Mouse (Mus musculus): ENCODE results near the gene Mcf2l. TPM values are rescaled to one million over a fixed set of nuclear protein-coding genes. Genes with fewer than 3 reads are reported as not detected.

Gene Mcf2l
- total RNA-seq (2021) = 100 to 1,000 TPM; 224 to 268 TPM

- DNase-seq = peak in 1 of 2 experiments; percentile 30
These were observed at the start of gene Mcf2l for GRCm38 (mm10) chr8:12873357-12874046. Mcf2l (plus strand) TSS chr8:12873806.

- DNase-seq = no peak
These were observed 49.0 kb upstream of the Mcf2l start for GRCm38 (mm10) chr8:12824562-12824961.

- no peak for DNase-seq
These were observed 48.4 kb upstream of the Mcf2l start for GRCm38 (mm10) chr8:12825236-12825635.

GRCm38 (mm10) chr8:12825686-12826237, 47.8 kb upstream of the Mcf2l start:
- DNase-seq = no peak

- DNase-seq = no peak
These were observed 46.5 kb upstream of the Mcf2l start for GRCm38 (mm10) chr8:12827124-12827523.

GRCm38 (mm10) chr8:12828298-12828697, 45.3 kb upstream of the Mcf2l start:
- no peak for DNase-seq

- DNase-seq = no peak
These were observed 44.2 kb upstream of the Mcf2l start for GRCm38 (mm10) chr8:12829381-12829780.

- no peak for DNase-seq
These were observed 41.7 kb upstream of the Mcf2l start for GRCm38 (mm10) chr8:12831659-12832589.

GRCm38 (mm10) chr8:12833616-12834015, 40.0 kb upstream of the Mcf2l start:
- no peak for DNase-seq

GRCm38 (mm10) chr8:12840834-12841233, 32.8 kb upstream of the Mcf2l start:
- no peak for DNase-seq

GRCm38 (mm10) chr8:12842342-12842995, 31.1 kb upstream of the Mcf2l start:
- no peak for DNase-seq

- no peak for DNase-seq
These were observed 29.2 kb upstream of the Mcf2l start for GRCm38 (mm10) chr8:12844347-12844950.

- no peak for DNase-seq
These were observed 27.2 kb upstream of the Mcf2l start for GRCm38 (mm10) chr8:12846447-12846846.

- no peak for DNase-seq
These were observed 22.4 kb upstream of the Mcf2l start for GRCm38 (mm10) chr8:12851241-12851640.

GRCm38 (mm10) chr8:12856038-12856437, 17.6 kb upstream of the Mcf2l start:
- no peak for DNase-seq

GRCm38 (mm10) chr8:12863061-12863460, 10.5 kb upstream of the Mcf2l start:
- no peak for DNase-seq

- no peak for DNase-seq
These were observed 10.0 kb upstream of the Mcf2l start for GRCm38 (mm10) chr8:12863608-12864007.

- no peak for DNase-seq
These were observed 7.8 kb upstream of the Mcf2l start for GRCm38 (mm10) chr8:12865790-12866189.

GRCm38 (mm10) chr8:12869661-12870060, 3.9 kb upstream of the Mcf2l start:
- DNase-seq = no peak

- DNase-seq = no peak
These were observed 3.0 kb upstream of the Mcf2l start for GRCm38 (mm10) chr8:12870656-12871055.

- DNase-seq = no peak
These were observed 2.1 kb upstream of the Mcf2l start for GRCm38 (mm10) chr8:12871461-12871860.

GRCm38 (mm10) chr8:12872983-12873356, 636 bp upstream of the Mcf2l start:
- DNase-seq = no peak
